Mouse (Mus musculus): ENCODE data around the gene Il4. TPM values are rescaled to one million over a fixed set of nuclear protein-coding genes. Genes with fewer than 3 reads are reported as not detected.

The Il4 gene
- total RNA-seq, 1 experiment = not detected

DNA sequence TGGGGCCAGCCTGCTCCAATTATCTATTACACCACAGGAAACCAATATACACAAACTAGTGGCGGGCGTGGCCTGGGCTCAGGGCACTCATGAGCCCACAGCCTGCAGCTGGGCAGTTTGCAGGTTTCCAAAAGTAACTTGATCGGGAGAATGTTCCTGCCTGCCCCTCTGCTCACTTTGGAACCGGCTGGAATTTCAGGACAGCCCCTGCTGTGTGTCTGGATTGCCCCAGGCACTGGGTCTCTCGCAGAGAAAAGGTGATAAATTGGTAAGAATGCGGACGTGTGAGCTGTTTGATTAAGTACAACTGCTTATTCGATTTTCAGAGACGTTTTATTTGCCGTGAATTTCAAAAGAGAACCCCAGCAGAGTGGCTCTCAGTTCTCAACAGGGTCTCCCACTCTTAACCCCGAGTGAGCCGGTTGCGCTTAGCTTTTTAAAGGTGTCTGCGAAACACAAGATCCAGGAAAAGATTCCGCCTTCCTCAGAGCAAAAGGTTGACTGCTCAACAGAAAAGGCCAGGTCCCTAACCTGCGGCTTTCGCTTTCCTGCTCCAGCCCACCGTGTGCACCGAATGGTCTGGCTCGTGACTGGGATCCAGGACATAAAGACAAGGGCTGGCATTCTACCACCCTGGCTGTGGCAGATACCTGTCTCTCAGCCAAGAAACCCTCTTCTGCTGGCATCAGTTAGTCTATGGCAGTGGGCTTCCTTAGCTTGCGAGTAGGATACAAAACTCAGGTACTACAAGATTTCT is 18.8 kb upstream of the Il4 start:
- DNase-seq (ENCODE audit: low read depth, low spot score) = peak; percentile 48
- in situ Hi-C loops (cut with MboI; ENCODE audit: low sequenced_read_pairs in 2 of 2, unreplicated experiment in 2 of 2) = no loop called here
- Histone ChIP-seq H3K4me3 (ENCODE audit: insufficient read depth in 1 of 2, low read depth in 1 of 2, low read length in 2 of 2, poor library complexity in 1 of 2, severe bottlenecking in 1 of 2) (no peak overlapping the region), H3K36me3 (ENCODE audit: control insufficient read depth, insufficient read depth, low read length, poor library complexity, severe bottlenecking) (no peaks in the 10 kb centered on the region), H3K27ac (ENCODE audit: insufficient read depth, low read depth, low read length, poor library complexity, severe bottlenecking) (no peak overlapping the region), H3K4me1 (ENCODE audit: control insufficient read depth in 2 of 2, insufficient read depth in 2 of 2, low read length in 2 of 2, poor library complexity in 1 of 2) (peaks cover 0 to 14% of the 10 kb centered on the region in 2 experiments; a peak in 1 of 4 replicates), H3K9me3 (ENCODE audit: control insufficient read depth, insufficient read depth, low read depth, low read length) (no peaks in the 10 kb centered on the region), H3K9ac (ENCODE audit: insufficient read depth, low read depth, low read length, poor library complexity, severe bottlenecking) (no peak overlapping the region)
- TF ChIP-seq HCFC1 (IDR thresholded peaks at IDR 0.05; ENCODE audit: borderline replicate concordance, insufficient read depth, low read length) (no peak), ZNF384 (IDR thresholded peaks at IDR 0.05; ENCODE audit: low read depth, low read length) (no peak), ZC3H11A (IDR thresholded peaks at IDR 0.05; ENCODE audit: borderline replicate concordance, low read depth, low read length) (no peak), MAFK (IDR thresholded peaks at IDR 0.05; ENCODE audit: insufficient read depth, low read depth, low read length) (no peak), CHD2 (IDR thresholded peaks at IDR 0.05; ENCODE audit: low read depth, low read length) (no peak)

DNA sequence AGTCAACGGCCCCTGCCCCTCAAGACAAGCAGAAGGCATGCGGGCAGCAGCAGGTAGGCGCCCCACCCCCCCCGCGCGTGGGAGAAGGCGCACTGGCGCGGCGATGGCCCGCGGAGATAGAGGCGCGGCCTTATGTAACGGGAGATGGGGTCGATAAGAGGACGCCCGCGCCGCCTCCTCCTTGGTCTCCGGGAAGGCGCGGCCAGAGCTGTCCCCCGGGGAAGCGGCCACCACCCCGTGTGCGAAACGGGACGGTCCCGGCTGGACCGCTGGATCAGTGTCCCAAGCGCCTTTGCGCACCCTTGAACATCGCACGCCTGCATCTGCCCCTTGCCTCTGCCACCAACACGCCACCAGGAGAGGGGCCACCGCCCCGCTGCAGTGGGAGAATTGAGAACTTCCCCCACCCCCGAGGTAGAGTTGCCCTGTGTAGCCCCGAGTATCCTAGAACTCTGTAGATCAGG is 17.7 kb upstream of the Il4 start:
- Histone ChIP-seq H3K9ac (ENCODE audit: insufficient read depth, low read depth, low read length, poor library complexity, severe bottlenecking) (peak overlapping the region; percentile 45; the same call in 1 of the 2 replicates), H3K27ac (ENCODE audit: insufficient read depth, low read depth, low read length, poor library complexity, severe bottlenecking) (no peak overlapping the region), H3K36me3 (ENCODE audit: control insufficient read depth, insufficient read depth, low read length, poor library complexity, severe bottlenecking) (no peaks in the 10 kb centered on the region), H3K9me3 (ENCODE audit: control insufficient read depth, insufficient read depth, low read depth, low read length) (no peaks in the 10 kb centered on the region), H3K4me1 (ENCODE audit: control insufficient read depth in 2 of 2, insufficient read depth in 2 of 2, low read length in 2 of 2, poor library complexity in 1 of 2) (peaks cover 0 to 13% of the 10 kb centered on the region in 2 experiments; a peak in 1 of 4 replicates), H3K4me3 (ENCODE audit: insufficient read depth in 1 of 2, low read depth in 1 of 2, low read length in 2 of 2, poor library complexity in 1 of 2, severe bottlenecking in 1 of 2) (peak overlapping the region; percentile 30 to 41; a peak in 3 of 4 replicates)
- TF ChIP-seq MAFK (IDR thresholded peaks at IDR 0.05; ENCODE audit: insufficient read depth, low read depth, low read length) = no peak
- TF ChIP-seq ZNF384 (IDR thresholded peaks at IDR 0.05; ENCODE audit: low read depth, low read length) = no peak
- in situ Hi-C loops (cut with MboI; ENCODE audit: low sequenced_read_pairs in 2 of 2, unreplicated experiment in 2 of 2) = no loop called here
- DNase-seq (ENCODE audit: low read depth, low spot score) = no peak

GRCm38 (mm10) chr11:53635590-53636182 is 17.2 kb upstream of the Il4 start:
- H3K9me3 ChIP-seq (ENCODE audit: control insufficient read depth, insufficient read depth, low read depth, low read length) = no peaks in the 10 kb centered on the region
- H3K9ac ChIP-seq (ENCODE audit: insufficient read depth, low read depth, low read length, poor library complexity, severe bottlenecking) = peak overlapping the region; percentile 45; the same call in 1 of the 2 replicates
- TF ChIP-seq ZNF384 (IDR thresholded peaks at IDR 0.05; ENCODE audit: low read depth, low read length) (no peak), MAFK (IDR thresholded peaks at IDR 0.05; ENCODE audit: insufficient read depth, low read depth, low read length) (no peak), HCFC1 (IDR thresholded peaks at IDR 0.05; ENCODE audit: borderline replicate concordance, insufficient read depth, low read length) (no peak), ZC3H11A (IDR thresholded peaks at IDR 0.05; ENCODE audit: borderline replicate concordance, low read depth, low read length) (no peak), CHD2 (IDR thresholded peaks at IDR 0.05; ENCODE audit: low read depth, low read length) (no peak)
- no peak overlapping the region for H3K27ac ChIP-seq (ENCODE audit: insufficient read depth, low read depth, low read length, poor library complexity, severe bottlenecking)
- H3K4me1 ChIP-seq (ENCODE audit: control insufficient read depth in 2 of 2, insufficient read depth in 2 of 2, low read length in 2 of 2, poor library complexity in 1 of 2) = peaks cover 0 to 12% of the 10 kb centered on the region in 2 experiments; a peak in 1 of 4 replicates
- in situ Hi-C loops (cut with MboI; ENCODE audit: low sequenced_read_pairs in 2 of 2, unreplicated experiment in 2 of 2) = no loop called here
- H3K36me3 ChIP-seq (ENCODE audit: control insufficient read depth, insufficient read depth, low read length, poor library complexity, severe bottlenecking) = no peaks in the 10 kb centered on the region
- no peak for DNase-seq (ENCODE audit: low read depth, low spot score)
- peak overlapping the region; percentile 30 to 41; a peak in 2 of 4 replicates for H3K4me3 ChIP-seq (ENCODE audit: insufficient read depth in 1 of 2, low read depth in 1 of 2, low read length in 2 of 2, poor library complexity in 1 of 2, severe bottlenecking in 1 of 2)

- H3K4me3 ChIP-seq (ENCODE audit: insufficient read depth in 1 of 2, low read depth in 1 of 2, low read length in 2 of 2, poor library complexity in 1 of 2, severe bottlenecking in 1 of 2) = no peak within 1 kb of the TSS
- H3K27ac ChIP-seq (ENCODE audit: insufficient read depth, low read depth, low read length, poor library complexity, severe bottlenecking) = no peak within 1 kb of the TSS
- no peaks in the 10 kb centered on the region for H3K9me3 ChIP-seq (ENCODE audit: control insufficient read depth, insufficient read depth, low read depth, low read length)
- H3K4me1 ChIP-seq (ENCODE audit: control insufficient read depth in 2 of 2, insufficient read depth in 2 of 2, low read length in 2 of 2, poor library complexity in 1 of 2) = peaks cover 0 to 12% of the 10 kb centered on the region in 2 experiments; a peak in 1 of 4 replicates
- in situ Hi-C loops (cut with MboI; ENCODE audit: low sequenced_read_pairs in 2 of 2, unreplicated experiment in 2 of 2) = no loop called here
- no peak within 1 kb of the TSS for H3K9ac ChIP-seq (ENCODE audit: insufficient read depth, low read depth, low read length, poor library complexity, severe bottlenecking)
- no peak for DNase-seq (ENCODE audit: low read depth, low spot score)
- no peaks in the 10 kb centered on the region for H3K36me3 ChIP-seq (ENCODE audit: control insufficient read depth, insufficient read depth, low read length, poor library complexity, severe bottlenecking)
- TF ChIP-seq MAFK (IDR thresholded peaks at IDR 0.05; ENCODE audit: insufficient read depth, low read depth, low read length) (no peak), ZNF384 (IDR thresholded peaks at IDR 0.05; ENCODE audit: low read depth, low read length) (no peak), CHD2 (IDR thresholded peaks at IDR 0.05; ENCODE audit: low read depth, low read length) (no peak), HCFC1 (IDR thresholded peaks at IDR 0.05; ENCODE audit: borderline replicate concordance, insufficient read depth, low read length) (no peak), ZC3H11A (IDR thresholded peaks at IDR 0.05; ENCODE audit: borderline replicate concordance, low read depth, low read length) (no peak)
These were observed 16.1 kb upstream of the Il4 start, which contains the start of gene Il13 for GRCm38 (mm10) chr11:53634556-53634955. Il13 (minus strand) TSS chr11:53634702.

Measured in ES-E14 (cell line).